Mouse (Mus musculus) heart, adult 2 months (tissue): ENCODE results near the gene Ccr1.

Source experiments
- CTCF ChIP-seq: fragments of 200-600 bp; IDR thresholded peaks from 2 replicates; pipeline ENCODE4 v1.8.1; 2022; ENCODE audit warnings: antibody characterized with exemption, mild to moderate bottlenecking, moderate library complexity
- EP300 ChIP-seq: fragments of 200-500 bp; IDR thresholded peaks from 2 replicates; pipeline ENCODE4 v1.6.1; 2011; ENCODE audit warnings: low read depth, low read length, control low read depth; ENCODE audit not compliant: insufficient read depth
- POLR2A ChIP-seq: fragments of 200-500 bp; IDR thresholded peaks from 2 replicates; pipeline ENCODE4 v1.6.1; 2011; ENCODE audit warnings: mild to moderate bottlenecking, low read depth, low read length, control low read depth; ENCODE audit not compliant: insufficient read depth

DNA sequence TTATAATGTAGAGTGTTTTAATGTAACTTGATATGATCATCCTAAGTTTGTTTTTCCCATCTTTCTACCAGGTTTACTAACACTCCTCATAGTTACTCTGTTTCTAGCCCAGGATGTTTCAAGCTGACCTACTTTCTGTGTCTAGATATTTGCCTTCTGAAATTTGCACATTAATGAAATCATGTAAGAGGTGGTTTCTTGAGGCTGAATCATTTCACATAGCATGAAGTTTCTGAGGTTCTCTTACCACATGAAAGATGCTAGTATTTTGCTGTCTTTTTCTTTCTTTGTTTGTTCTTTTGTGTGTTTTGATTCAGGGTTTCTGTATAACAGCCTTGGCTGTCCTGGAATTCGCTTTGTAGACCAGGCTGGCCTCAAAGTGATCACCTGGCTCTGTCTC is 8.3 kb downstream of the Ccr1 start:
- TF ChIP-seq POLR2A = no peak
- no peak for TF ChIP-seq CTCF
- TF ChIP-seq EP300 = no peak
